Mouse (Mus musculus): ENCODE measurements at regions not wholly inside any gene's neighbourhood (a gene's known extent, or its start where the extent isn't known, plus 50 kb on each side); places are given as distances from the start of the nearest gene placed in this dataset.

DNA sequence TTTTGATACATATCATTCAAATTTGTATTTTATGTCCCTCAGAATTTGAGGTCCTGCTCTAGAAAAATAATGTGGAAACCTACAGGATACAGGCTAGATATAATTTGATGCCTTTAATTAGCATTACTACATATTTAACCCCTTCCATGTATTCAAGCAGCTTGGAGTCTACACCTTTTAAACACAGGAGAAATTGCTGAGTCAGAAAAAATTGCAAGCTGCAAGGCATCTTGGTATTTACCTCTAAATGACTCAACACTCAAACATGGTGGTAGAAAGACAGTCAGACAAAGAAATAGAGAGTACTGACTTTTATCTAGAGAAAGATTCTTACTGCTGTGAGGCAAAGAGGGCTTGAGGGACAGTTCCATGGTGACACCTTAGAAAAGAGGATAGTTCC is 565.4 kb upstream of the Adgra3 start:
- no peak for DNase-seq (ENCODE audit: inconsistent age in 2 of 2, low spot score in 1 of 2)
